Mouse (Mus musculus): ENCODE data around the gene Tuba4a.

Gene Tuba4a

DNA sequence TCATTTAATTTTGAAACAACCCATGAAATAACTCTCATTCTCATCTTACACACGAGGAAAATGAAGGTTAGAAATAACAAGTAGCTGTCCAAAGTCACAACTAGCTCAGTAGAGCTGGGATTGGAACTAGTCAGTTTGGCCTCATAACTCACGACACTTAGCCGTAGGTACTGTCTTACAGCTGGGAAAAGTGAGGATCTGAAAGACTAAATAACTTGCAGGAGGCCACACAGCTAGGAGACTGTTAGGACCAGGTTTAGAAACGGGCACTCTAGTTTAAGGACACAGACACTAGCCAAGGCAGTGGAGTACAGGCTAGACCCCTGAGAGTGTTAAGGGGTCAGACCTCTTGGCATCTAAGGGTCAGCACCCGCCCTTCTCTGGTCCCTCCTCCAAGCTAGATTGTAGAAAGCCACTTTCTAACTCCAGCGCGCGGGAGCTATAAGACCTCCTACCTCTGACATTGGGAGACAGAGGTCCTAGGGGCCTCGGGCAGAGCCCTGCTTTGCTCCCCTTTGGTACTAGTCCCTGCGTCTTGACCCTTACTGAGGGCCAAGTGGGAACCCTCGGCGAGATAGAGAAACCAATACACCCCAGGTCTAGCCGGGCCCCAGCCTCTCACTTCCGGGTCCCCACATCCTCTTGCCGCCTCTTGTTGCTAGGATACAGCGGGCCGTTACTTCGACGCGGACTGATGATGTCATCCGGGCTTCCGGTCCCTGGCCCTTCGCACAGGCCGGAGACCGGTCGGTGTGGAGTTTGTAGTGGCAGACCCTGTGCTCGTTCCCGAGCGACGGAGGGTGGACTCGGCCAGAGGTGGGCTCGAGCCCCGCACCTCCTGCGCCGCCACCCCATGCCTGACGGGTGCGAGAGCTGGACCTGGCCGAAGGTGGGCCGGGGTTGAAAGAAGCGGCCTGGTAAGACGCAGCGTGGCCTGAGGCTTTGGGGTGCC, 9.3 kb downstream of the Tuba4a start, which contains the start of the genes Glb1l and Stk16:
Glb1l (minus strand) TSS at position 678 of the 952 bp plus-strand sequence.
Stk16 (plus strand) TSS at position 703 of the 952 bp plus-strand sequence.
- peak; percentile 93 for DNase-seq

DNA sequence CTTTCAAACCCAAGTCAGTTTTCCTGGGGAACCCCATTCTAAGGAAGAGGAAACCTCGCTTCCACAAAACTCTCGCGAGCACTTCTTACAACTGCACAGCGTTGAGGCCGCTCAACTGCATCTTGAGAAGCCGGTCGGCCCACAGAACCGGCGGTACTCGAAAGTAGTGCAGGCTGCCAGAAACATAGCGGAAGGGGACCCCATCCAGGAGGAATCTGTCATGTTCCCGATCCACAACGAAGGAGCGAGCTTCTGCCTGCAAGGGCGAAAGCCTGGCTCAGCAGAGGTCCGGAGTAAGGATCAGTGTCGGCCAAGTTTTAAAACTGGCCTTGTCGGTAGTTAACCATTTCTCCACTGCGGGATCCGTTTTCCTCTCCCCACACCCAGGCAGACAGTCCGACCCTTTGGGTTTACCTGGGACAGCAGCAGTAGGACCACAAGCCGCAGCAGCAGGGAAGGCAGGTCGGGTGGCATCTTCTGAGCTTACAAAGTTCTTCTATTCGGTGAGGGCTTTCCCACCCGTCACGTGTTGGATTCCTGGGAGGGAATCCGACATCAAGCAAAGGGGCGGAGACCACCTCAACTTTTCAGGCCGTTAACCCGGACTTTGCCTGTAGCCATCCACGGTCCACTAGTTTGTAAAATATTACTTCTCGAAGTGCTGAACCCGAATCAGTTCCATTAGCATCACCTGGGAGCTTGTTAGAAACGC, 10.5 kb downstream of the Tuba4a start:
- DNase-seq: no peak

DNA sequence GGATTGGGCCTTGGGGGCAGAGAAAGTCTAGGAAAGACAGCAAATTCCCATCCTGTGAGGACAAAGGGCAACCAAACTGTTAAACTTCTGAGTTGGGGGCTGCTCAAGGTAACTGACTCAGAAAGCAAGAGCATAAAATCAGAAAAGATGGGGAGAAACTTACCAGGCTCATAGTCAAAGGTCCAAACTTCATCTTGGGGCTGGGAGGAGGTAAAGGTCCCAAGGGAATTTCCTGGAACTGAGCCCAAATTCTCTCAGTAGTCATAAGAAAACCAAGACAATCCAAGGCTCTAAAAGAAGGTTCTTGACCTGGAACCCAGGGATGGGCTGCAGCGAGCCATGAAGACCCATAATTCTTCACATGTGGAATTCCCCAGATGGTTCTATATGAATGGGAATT, 18.4 kb downstream of the Tuba4a start:
- no peak for DNase-seq

DNA sequence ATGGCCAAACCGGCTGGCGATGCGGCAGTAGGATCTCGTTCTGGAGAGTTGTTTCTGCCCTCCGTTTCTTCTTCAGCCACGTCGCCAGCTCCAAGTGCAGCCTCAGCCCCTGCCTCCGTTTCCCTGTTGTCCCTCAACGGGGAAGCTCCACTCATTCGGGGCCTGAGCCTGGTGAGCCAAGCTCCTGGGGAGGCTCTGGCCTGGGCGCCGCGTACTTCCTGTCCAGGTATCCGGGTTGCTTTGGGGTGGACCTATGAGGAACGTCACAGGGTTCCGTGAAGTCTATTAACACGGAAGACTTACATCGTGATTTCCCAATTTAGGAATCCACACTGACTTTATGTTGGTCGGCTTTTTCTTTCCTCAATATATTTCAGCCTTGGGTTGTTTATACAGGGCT, 27.2 kb downstream of the Tuba4a start:
- no peak for DNase-seq

DNA sequence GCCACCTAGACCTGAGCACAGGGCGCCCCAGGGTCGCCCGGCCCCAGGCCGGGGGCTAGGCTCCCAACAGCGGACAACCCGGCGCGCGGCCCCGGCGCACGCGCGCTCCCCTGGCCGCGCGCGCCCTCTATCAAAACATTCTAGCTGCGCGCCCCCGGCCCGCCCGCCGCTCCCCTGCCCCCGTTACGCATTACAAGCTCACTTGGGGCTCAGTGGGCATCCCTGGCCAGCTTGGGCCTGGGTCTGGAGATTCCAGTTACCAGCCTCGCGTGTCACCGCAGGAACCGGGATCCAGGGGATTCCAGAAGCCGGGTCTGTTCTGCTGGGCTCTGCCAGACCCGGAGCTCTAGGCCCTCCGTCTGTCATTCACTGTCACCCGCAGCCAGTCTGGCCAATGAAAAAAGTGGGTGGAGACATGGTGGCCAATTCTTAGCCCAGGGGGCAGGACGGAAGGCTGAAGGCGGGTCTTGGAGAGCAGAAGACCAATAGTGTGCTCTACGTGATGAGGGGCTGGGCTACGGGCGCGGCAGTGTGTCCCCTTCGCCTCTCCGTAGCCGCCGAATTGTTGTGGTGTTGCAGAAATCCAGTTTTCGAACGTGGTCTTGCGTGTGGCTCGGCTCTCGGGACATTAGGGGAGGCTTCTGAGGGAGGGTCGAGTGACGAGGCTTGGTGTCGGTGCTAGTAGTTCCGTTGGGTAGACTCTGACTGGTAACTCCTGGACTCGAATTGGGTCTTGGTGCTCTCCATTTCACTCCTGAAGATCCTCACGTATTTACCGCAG, 27.9 kb downstream of the Tuba4a start, which contains the start of the genes Ankzf1 and Atg9a:
Ankzf1 (plus strand) TSS at position 530 of the 781 bp plus-strand sequence.
Atg9a (minus strand) TSS at position 575 of the 781 bp plus-strand sequence.
- peak; percentile 93 for DNase-seq

DNA sequence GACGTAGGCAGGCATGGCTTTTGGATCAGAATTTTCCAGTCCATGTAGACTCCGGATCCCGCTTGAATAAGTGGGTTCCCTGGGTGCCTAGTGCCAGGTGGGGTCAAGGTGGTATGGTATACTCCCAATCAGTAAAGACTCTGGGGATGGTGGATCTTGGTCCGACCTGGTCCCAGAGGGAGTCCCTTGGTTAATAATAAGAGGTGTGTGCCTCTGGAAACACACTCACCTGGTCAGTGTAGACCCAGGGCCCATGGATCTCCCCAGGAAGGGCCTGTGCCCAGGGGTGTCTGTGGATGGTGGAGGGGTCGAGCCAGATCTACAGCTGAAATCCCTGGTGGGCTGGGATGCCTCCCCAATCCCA, 28.4 kb downstream of the Tuba4a start:
- no peak for DNase-seq

DNA sequence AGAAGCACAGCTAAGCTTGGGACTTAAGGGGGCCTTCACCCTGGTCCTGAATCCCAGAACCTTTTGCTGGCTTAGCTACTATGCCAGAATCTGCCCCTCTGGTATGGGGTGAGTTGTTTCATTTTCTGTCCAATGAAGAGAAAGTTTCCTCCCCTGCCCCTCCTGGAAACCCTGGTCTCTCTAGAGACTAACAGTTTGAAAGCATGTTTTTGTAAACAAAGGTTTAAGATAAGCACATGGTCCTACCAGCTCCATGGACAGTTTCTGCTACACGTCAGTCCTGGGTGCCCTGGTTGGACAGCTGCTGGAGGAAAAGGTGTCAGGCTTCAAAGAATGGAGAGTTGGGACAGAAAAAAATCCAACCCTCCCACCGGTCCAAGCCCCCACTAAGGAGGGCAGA, 29.1 kb downstream of the Tuba4a start:
- no peak for DNase-seq

DNA sequence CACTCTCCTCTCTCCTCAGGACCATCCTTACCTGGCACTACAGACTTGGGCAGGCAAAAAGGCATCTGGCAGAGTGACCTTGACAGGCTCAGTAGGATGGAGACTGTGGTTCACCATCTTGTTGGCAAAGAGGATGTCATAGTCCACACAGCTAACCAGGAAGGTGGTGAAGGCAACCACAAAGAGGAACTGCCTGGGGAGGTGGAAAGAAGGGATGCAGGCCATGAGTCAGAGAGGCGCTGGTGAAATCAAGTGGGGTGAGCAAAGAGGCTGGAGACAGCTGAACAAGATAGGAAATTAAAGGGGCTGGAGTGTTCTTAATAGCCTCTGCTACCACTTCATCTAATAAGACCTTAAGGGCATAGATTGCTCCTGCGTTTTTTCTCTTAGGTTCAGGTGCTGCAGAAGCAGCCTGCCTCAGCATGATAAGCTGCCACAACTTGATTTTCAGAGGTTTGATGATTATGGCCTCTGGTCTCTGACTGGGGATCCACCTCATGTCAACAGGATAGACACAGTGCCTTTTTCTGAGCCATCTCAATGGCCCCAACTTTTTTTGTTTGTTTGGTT, 31.7 kb downstream of the Tuba4a start:
- DNase-seq: no peak

DNA sequence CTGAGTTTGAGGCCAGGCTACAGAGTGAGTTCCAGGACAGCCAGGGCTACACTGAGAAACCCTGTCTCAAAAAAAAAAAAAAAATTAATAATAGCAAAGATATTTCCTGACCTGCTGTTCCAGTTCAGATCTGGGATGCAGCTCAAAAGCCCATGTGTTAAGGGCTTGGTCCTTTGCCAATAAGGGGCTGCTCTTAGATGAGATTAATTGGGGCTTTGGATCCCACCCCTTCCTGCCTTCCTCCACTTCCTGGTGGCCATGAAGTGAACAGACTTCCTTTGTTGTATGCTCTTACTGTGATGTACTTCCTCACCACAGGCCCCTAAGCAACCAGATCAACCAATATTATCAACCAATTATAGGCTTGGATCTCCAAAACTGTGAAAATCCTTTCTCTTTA, 32.5 kb downstream of the Tuba4a start:
- DNase-seq: no peak

DNA sequence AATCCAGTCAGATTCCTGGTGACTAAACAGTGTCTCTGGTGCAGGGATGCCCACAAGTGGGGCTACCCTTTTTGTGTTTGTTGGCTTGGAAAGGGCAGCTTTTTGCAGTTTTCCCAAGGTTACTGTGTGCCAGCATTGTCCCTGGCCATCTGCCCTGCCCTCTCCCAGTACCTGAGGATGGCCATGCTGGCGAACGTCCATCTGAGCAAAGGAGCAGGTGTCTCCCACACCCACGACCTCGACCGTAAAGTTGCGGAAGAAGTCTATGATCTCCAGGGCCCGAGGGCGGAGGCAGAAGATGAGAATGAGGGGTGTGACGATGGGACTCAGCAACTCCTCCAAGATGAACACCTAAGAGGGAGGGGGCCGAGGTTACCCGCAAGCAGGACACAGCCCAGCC, 34.2 kb downstream of the Tuba4a start:
- DNase-seq: no peak

DNA sequence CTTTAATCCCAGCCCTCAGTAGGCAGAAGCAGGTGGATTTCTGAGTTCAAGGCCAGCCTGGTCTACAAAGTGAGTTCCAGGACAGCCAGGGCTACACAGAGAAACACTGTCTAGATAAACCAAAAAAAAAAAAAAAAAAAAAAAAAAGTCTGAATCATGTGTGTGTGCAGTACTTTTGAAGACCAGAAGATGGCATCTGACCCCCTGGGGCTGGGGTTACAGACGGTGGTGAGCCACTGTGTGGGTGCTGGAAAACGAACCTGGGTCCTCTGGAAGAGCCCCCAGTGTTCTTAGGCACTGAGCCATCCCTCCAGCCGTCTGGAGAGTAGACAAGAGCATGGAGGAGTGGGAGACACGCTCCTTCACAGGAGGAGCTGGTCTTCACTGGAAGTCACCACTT, 37.5 kb downstream of the Tuba4a start:
- DNase-seq: no peak

DNA sequence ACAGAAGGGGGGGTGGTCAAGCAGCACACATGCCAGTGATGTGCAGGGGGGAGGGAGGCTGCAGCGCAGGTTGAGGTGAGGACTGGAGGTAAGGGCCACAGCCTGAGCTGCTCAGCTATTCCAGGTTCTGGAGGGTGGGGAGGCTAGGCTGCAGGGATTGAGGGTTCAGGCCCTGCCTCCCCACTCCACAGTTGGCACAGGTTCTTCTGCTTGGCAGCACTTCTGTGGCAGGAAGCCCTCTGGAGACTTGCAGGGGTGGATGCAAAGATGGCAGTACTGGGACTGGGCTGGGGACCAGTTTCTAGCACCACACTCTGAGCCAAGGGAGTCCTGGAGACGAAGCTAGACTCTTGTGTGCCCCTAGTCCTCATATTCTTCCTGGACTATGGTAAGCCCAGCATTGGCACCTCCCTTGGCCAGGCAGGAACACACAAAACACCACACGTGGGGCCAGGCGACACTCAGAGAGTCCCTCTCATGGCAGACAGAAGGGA, 38.2 kb downstream of the Tuba4a start:
- no peak for DNase-seq

DNA sequence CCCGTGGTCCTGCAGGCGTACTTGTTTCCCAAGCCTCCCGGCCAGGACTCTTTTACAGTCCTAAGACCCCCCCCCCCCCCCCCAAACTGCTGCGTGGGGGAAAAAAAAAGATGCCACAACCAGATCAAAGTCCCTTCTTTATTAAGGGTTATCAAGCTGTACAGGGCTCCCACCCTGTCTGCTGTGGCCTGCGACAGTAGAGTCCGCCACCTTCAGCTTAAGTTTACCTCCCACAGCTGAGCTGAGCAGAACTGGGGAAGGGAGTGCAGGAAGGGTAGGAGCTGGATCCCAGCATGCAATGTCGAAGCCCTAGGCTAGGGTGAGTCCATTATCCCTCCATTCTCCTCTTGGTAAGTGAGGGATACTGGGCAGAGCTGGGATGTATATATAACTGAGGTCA, 38.9 kb downstream of the Tuba4a start:
- DNase-seq: no peak

DNA sequence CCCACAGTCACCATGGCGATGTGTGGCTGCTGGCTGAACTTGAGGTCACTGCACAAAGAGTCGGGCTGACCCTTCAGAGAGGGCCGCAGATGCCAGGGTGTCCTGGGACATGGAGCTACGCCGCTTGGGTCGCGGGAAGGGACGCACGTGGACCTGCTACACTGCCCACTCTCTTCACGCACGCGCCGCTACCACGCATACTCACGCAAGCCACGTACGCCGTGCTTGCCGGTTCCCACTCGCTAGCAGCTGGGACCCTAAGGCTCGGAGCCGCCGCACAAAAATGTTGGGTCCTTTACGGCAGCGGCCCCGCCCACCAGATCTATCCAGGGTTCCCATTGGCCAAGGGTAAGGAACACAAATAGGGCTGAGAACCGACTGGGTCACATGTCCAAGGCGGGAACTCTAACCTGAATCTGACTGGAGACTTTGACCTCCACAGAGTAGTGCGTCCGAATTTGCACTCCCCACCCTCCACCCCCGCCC, 39.5 kb downstream of the Tuba4a start, which contains the start of gene Abcb6:
Abcb6 (minus strand) TSS at position 288 of the 486 bp plus-strand sequence.
- DNase-seq: peak; percentile 78

DNA sequence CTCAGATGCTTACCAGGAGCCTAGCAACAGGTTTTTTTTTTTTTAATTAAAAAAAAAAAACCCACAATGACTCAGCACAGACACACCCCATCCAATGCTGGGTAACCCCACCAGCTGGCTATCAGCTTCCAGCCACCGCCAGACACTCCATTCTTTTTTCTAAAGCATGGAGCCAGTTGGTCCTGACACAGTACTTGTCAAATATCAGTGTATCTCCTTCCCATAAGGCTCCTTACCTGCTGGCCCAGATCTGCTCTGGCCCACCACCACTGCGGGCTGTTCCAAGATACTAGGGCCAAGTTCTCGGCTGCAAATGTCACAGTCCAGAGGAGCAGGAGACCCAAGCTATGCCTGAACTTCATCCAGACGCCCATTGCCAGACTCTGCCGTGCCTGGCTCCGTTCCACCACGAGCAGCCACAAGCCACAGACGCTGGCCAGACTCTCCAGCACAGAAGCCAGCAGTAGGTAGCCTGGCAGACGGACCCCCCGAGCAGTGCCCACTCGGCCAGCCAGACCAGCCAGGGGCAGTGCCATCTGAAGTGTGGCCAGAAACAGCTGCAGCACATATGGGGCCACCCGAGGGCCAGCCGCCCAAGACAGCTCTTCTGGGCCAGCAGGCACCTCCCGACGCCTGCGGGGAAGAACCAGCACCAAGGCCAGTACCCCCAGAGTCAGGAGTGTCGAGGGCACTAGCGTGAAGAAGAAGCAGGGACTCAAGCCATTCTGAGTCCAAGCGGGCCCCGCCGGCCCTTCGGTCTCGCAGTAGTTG, 40.1 kb downstream of the Tuba4a start:
- peak; percentile 46 for DNase-seq

DNA sequence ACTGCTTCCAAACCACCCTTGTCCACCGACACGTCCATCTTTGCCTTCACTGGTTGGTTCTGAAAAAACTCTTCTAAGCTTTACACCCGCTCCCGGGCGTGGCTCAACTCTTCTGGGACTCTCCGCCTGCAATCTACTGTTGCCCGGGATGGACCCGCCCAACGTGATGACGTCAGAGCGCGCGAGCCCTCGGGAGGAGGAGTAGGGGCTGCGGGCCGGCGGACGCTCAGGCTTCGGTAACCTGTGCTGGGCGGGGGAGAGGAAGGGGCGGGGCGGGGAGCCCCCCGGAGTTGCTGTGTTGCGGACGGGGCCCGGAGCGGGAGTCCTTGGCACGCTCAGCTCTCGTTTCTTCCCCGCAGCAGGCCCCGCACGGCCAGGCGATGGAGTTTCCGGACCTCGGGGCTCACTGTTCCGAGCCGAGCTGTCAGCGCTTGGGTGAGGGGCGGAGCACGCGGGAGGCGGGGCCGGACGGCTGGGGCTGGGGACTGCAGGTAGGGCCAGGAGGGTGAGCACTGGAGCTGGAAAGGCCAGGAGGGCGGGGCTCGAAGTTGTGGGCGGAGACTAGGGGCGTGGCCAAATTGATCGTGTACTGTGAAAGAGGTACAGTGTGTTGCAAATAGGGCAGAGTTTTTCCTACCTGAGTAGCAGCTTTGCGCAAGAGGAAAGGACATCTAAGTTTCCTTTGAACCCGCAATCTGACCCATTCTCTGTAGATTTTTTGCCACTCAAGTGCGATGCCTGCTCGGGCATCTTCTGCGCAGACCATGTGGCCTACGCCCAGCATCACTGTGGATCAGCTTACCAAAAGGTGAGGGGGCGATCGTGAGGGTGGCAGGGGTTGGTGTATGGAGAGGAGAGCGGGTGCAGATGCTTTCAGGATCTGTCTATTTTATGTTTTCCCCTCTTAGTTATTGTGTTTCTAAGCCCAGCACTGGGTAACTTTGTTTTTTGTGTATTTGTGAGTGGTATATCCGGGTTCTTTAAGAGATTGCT, 50.9 kb downstream of the Tuba4a start, which contains the start of gene Zfand2b:
Zfand2b (plus strand) TSS at position 175 of the 993 bp plus-strand sequence.
- DNase-seq: peak; percentile 98

DNA sequence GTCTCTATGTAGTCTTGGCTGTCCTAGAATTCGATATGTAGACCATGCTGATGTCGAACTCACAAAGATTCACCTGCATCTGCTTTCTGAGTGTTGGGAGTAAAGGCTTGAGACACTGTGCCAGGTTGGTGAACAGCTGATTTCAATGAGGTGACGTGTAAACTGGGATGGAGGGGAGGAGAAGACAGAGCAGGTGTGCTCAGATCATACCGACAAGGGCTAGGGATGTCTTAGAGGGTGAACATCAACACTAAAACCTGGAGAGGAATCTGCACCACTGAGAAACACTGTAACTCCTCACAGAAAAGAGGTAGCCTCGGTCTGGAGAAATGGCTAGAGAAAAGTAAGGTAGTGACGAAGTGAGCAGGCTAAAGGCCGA, 51.6 kb downstream of the Tuba4a start:
- no peak for DNase-seq
